Mouse (Mus musculus) cerebellum, adult 9-10 months (tissue): ENCODE measurements at regions not wholly inside any gene's neighbourhood (a gene's known extent, or its start where the extent isn't known, plus 50 kb on each side); places are given as distances from the start of the nearest gene placed in this dataset.
"Not testable (repeated sequence)": the region's sequence is repeated elsewhere in the genome, so short reads cannot be mapped to it uniquely, and the experiment has no call there.

Experiments
- DNase-seq: peaks from one replicate; pipeline ENCODE4 v3.0.0; 2022

- DNase-seq: no peak
Measured at GRCm38 (mm10) chr5:148700240-148700639, 147.7 kb upstream of the Ubl3 start.

DNA sequence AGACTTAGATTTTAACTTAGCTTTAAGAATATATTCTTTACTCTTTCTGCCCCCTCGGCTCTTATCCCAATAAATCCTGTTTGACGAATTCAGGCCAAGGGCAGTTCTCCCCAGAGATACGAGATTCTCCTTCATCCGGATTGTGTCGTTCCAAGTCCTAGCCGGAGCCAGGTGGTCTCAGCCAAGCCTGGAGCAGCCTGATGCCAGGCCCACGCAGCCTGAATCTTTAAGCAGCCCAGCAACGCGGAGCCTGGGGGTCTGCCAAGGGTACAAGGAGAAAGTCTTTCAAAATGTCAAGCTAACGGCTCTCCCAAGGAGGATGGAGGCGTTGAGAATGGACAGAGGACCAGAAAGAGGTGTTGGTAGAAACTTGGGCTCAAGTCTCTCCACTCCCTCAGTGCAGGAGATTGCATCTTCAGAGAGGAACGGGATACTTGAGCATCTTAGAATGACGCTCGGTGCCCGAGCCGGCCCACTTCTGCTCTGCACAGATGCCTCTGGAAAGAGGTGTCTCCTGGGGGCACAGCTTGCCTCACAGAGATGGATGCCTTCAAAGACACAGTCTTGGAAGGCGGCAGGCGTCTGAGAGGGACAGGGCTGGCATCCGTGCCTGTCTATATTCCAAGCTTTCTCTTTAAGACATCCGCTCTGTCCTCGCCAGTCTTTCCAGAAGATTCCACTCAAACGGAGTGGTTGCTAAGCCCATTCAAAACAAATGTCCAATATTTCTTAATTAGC lies 145.2 kb upstream of the Ubl3 start:
- no peak for DNase-seq

DNA sequence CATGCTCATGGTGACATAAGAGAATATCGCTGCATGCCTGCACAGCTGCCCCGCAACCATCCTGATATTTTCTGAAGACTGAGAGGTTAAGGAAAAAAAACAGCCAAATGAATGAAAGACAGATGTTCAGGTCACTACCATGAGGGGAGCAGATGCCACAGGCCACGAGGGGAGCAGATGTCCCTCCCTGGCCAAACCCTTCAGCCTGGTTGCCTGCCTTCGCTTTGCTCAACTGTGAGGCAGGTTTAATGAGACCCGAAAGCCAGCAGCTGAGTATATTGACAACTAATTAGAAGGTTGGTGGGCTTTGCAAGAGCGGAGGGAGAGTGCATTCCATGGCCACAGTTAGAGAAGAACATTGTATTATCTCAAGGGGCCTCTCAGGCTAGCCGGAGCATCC lies 141.8 kb upstream of the Ubl3 start:
- DNase-seq: no peak

DNA sequence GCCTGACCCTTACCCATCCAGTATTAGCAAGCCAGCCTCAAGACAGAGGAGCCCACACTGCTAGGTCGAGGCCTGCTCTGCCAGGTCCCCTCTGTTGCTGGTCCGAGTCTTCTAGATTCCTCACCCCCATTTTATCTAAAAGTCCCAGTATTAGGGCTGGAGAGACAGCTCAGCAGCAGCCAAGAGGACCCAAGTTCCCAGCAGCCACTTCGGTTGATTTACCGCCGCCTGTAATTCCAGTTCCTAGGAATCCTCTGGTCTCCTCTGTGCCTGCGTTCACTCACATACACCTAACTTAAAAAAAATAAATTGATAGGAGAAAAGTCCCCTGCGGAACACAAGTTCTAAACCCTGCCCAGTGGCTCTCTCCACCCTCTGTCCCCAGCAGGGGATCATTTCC lies 138.9 kb upstream of the Ubl3 start:
- DNase-seq: no peak

DNA sequence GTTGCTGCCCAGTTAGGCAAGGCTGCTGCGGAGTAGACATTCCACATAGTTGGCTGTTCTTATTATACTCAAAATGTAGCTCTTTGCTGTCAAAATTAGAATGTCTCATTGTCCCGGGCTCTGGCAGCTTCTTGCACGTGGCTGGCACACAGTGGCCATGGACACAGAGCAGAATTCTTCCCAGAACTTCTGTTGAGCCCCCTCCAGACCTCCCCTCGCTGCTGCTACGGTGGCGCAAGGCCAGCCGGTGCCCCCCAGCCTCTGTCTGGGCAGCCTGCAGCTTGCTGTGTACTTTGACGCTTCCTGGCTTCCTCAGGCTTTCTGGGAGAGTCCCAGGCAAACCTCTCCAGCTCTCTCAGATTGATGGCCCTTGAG lies 138.2 kb upstream of the Ubl3 start:
- no peak for DNase-seq

GRCm38 (mm10) chr5:148690158-148690822 lies 137.7 kb upstream of the Ubl3 start:
- no peak for DNase-seq

DNA sequence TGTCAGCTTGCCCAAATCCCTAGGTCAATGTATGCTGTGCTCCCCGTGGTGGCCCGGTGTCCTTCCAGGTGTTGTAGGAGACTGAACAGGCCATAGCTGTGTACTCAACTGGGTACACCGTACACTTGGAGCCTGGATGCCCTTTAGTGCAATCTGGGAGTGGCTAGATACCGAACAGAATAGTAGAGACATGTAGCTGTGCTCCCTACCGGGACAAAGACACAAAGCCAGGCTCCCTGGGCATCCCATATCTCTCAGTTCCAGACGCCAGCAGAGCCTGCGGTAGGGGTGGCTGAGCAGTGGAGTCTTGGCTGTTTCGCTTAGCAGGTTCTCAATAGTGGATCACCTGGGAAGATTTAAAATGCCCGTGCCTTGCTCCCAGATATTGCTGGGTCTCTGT lies 136.7 kb upstream of the Ubl3 start:
- no peak for DNase-seq

GRCm38 (mm10) chr5:148688501-148688900 lies 135.9 kb upstream of the Ubl3 start:
- peak; percentile 7 for DNase-seq

DNA sequence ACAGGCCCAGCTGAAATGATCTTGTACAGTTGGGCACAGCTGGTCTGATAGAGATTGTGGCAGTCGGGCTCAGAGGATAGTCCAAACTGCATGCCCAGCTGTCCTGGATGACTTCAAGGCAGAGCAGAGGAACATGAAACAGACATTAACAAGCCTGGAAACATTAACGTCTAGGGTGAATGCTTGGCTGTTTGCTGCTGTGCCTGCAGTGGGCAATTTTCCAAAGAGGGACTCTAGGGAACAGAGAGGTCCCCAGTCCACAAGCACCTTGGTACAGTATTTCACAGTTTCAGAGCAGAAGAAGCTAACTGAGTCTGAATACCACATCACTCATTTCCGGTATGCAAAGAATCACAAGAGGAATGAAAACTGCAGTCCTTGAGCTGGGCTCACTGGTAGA lies 135.2 kb upstream of the Ubl3 start:
- DNase-seq: no peak

DNA sequence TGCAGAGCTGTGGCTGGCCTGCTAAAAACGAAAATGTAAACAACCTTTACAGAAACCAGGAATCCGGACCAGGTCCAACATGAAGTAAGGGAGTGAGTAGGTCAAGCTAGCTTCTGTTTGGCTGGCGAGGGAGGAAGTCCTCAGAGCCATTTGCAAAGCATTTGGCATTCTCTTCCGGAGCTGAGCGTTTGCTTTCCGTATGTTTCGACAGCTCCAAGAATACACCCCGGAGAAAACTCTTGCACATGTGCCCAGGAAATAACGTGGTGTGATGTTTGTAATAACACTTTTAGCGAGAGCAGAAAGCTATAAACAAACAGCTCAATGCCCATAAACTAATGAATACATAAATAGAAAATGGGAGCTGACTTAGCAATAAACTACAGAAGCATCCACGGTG lies 131.6 kb upstream of the Ubl3 start:
- DNase-seq: no peak

GRCm38 (mm10) chr5:148682553-148682952 lies 130.0 kb upstream of the Ubl3 start:
- DNase-seq: no peak

- DNase-seq: no peak
Measured at GRCm38 (mm10) chr5:148680341-148680740, 127.8 kb upstream of the Ubl3 start.

GRCm38 (mm10) chr5:148679586-148679985 lies 127.0 kb upstream of the Ubl3 start:
- DNase-seq: no peak

DNA sequence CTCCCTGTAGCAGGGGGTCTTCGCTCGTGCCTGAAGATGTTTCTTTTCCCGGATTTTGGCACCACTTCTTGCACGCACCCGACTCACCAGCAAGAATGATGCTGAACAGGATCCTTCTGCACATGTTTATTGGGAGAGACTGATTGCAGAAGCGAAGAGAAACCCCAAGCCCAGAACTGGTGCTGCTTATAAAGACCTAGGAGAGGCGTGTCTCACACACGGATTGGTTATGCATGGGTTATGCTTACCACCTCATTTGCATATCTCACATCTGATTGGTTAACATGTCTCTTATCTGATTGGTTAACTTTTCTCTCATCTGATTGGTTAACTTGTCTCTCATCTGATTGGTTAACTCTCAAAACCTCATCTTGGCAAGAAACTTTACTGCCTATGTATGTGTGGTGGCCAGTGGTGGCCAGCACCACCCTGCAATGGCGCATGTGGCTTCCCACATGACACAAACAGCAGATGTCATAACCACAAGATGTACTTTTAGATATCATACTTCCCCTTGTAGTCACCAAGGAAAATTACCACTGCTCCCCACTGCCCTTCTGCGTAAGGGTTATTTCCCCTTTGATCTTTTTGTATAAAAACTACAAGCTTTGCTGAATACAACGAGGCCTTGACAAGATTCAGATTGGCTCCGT lies 125.8 kb upstream of the Ubl3 start:
- DNase-seq: not testable (repeated sequence)

- DNase-seq: no peak
Measured at GRCm38 (mm10) chr5:148674281-148674680, 121.7 kb upstream of the Ubl3 start.

DNA sequence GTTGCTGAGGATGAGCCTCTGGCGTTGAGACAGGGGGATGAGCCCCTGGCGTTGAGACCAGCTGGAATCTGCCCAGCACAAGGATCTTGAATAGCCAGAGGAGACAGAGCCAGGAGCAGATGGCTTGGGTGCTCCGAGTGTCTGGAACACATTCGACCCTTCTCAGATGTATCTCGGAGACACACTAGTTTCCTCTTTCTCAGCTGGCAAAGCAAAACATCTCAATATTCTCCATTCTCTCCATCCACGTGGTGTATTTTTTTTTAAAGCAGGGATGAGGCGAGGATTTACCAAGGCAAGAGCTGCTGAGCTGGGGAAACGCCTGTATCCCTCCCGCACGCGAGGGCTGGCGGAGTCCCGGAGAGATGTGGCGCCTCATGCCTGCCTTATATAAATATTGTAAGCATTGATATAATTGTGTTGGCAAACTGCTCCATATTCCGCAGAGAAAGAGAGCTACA lies 109.7 kb upstream of the Ubl3 start:
- DNase-seq: peak; percentile 3

GRCm38 (mm10) chr5:148661120-148661519 lies 108.5 kb upstream of the Ubl3 start:
- DNase-seq: no peak

DNA sequence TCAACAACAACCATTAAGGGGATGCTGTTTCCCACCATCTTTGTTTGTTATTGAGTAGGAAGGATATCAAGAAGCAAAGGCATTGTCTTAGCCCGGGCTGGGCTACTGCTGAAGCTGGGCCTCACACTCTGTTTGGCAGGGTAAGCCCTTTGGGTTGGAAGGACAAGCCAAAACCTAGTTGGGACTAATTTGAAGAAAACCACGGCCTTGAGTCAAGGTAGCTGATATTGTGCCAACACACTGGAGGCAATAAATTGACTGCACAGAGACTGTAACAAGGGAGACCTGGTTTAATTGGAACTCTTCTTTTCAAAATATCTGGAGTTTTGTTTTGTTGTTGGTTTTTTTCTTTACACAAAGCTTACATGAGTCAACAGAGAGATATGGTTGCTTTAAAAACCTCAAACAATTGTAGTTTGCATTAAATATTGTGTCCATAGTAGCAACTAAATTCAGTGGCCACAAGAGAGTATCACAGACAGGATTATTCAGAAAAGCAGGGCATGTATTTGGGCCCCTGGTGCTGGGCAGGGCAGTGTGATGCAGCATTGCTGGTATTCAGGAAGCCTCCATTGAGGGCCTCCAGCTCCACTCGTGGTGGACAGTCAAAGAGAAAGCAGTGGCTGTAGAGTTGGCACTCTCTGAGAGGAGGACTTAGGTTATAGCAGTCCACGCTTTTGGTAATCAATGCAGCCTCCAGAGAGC lies 105.5 kb upstream of the Ubl3 start:
- no peak for DNase-seq

GRCm38 (mm10) chr5:148652525-148653243 lies 100.1 kb upstream of the Ubl3 start:
- DNase-seq: no peak

DNA sequence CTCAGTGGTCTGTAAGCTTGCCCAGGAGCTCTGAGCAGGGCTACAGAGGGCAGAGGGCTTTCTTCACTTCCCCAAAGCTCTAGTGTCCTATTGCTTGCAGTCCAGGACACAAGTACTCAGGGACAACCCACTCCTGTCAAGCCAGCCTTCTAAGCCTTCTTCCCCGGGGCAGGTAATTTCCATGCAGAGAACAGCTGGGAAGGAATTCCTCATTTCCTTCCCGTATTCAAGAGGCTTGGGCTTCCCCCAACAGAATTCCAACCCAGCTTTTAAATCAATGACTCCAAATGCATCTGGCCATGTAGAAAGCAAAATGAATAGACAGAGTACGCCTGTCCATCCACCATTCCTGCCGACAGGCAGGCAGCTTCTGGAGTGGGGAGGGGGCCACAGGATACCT lies 99.1 kb upstream of the Ubl3 start:
- no peak for DNase-seq

- not testable (repeated sequence) for DNase-seq
Measured at GRCm38 (mm10) chr5:148649573-148649972, 97.0 kb upstream of the Ubl3 start.

- DNase-seq: no peak
Measured at GRCm38 (mm10) chr5:148649123-148649522, 96.5 kb upstream of the Ubl3 start.

DNA sequence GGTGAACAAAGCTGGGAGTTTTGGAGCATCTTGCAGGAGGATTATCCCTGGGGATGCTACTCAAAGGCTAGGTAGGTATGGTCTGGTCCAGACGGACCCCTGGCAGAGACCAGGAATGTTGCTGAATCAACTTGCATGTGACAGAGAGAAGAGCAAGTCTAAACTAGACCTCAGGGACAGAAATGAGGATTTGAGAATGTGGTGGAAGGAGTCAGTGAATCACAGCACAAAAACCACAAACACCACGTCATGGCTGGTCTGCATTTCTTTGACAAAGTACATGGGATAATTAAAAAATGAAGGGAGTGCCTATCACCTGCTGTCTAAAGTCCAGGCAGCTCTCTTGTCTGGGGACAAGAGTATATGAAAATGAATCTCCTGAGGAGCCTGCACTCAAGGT lies 95.1 kb upstream of the Ubl3 start:
- DNase-seq: no peak
